17 mouse cellular contexts compared by ENCODE assay signal in the genomic region with DNA sequence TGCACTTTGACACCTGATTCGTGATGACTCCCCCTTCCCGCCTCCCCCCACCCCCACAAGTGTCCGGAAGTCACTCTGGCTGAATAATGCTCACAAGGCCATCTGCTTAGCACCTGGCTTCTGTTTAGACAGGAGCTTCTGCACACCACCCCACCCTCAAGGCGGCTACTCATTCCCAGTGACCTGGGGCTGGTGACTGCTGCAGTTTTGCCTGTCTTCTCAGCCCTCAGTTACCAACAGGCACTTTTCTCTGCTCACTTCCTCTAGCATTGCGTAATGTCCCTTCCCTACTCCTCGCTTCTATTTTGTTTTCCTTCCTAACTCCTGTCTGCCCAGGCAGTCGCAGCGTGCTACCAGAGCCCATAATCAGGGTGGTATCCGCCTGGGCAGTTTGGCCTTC. TPM values are rescaled to one million over a fixed set of nuclear protein-coding genes. Genes with fewer than 3 reads are reported as not detected.
DNase-seq lines count a peak whose midpoint lies in the region; ATAC-seq and TF ChIP-seq lines count a peak whose summit lies in the region.
"Had no signal": no experiment of that assay in that cellular context is flagged by ENCODE, and none has a peak within 500 bp of the region (broad histone marks: within the 10 kb centered on the region; RNA-seq: fewer than 3 reads in every experiment).

No protein-coding gene starts in this region.

- no peaks in the 10 kb centered on the region for H3K9me3 ChIP-seq in heart, embryonic 13.5 days
- H3K9me3 ChIP-seq in liver, embryonic 13.5 days (replicated peaks): no peaks in the 10 kb centered on the region
- no peaks in the 10 kb centered on the region for H3K9me3 ChIP-seq in limb, embryonic 10.5 days (replicated peaks)
- H3K9me3 ChIP-seq: embryonic facial prominence, embryonic 13.5 days; limb, embryonic 12.5 days had no signal

- no peaks in the 10 kb centered on the region; the same call in 1 of the 2 replicates for H3K27me3 ChIP-seq in heart, embryonic 13.5 days (replicated peaks)
- no peaks in the 10 kb centered on the region for H3K27me3 ChIP-seq in liver, embryonic 13.5 days
- no peaks in the 10 kb centered on the region for H3K27me3 ChIP-seq in small intestine, adult 2 months (ENCODE audit: control insufficient read depth, insufficient read depth, low read length)
- H3K27me3 ChIP-seq in limb, embryonic 10.5 days (ENCODE audit: low read depth, poor library complexity, severe bottlenecking): no peaks in the 10 kb centered on the region
- H3K27me3 ChIP-seq: embryonic facial prominence, embryonic 13.5 days; limb, embryonic 12.5 days had no signal

- ATAC-seq in heart, embryonic 13.5 days (ENCODE audit: extremely low read depth, insufficient number of reproducible peaks, low FRiP score, low TSS enrichment): no peak
- ATAC-seq in liver, embryonic 13.5 days (ENCODE audit: low read depth): no peak
- ATAC-seq: forebrain, postnatal 0 days; hindbrain, embryonic 16.5 days had no signal

- peaks cover 20% of the 10 kb centered on the region for H3K36me3 ChIP-seq in heart, embryonic 13.5 days
- peaks cover 21% of the 10 kb centered on the region for H3K36me3 ChIP-seq in liver, embryonic 13.5 days
- peaks cover 4% of the 10 kb centered on the region; the same call in 1 of the 2 replicates for H3K36me3 ChIP-seq in small intestine, adult 2 months (ENCODE audit: control insufficient read depth, insufficient read depth, low read length)
- peaks cover 30% of the 10 kb centered on the region for H3K36me3 ChIP-seq in limb, embryonic 10.5 days

- TF ChIP-seq CTCF in small intestine, adult 2 months (IDR thresholded peaks at IDR 0.05; ENCODE audit: extremely low read depth, insufficient read length, insufficient replicate concordance, low read depth, low read length): no peak

- no peak for TF ChIP-seq POLR2A in small intestine, adult 2 months (IDR thresholded peaks at IDR 0.05; ENCODE audit: low read depth, low read length)

- WGBS in heart, embryonic 13.5 days: 69% methylated on average over 9 of the region's 9 CpGs
- WGBS in liver, embryonic 13.5 days (ENCODE audit: insufficient replicate concordance): 45% methylated on average over 9 of the region's 9 CpGs
- WGBS in small intestine, adult 2 months: 51% methylated on average over 9 of the region's 9 CpGs
- 83% methylated on average over 9 of the region's 9 CpGs for WGBS in limb, embryonic 10.5 days

- DNase-seq in heart, adult 8-10 months (ENCODE audit: low spot score): no peak
- peak; percentile 9 for DNase-seq in lung, postnatal 25 days (ENCODE audit: low spot score)
- DNase-seq in lung, postnatal 14 days: no peak
- no peak for DNase-seq in liver, embryonic 13.5 days
- no peak for DNase-seq in spleen, postnatal 10 days (ENCODE audit: low spot score in 2 of 2)
- DNase-seq in limb, embryonic 10.5 days (ENCODE audit: low spot score): no peak
- DNase-seq: forebrain, postnatal 0 days; heart, postnatal 14 days; kidney, adult 18-20 months; kidney, postnatal 14 days; midbrain, embryonic 14.5 days; retina, postnatal 1 day had no signal

- no peak overlapping the region for H3K4me2 ChIP-seq in heart, embryonic 13.5 days
- H3K4me2 ChIP-seq in liver, embryonic 13.5 days: no peak overlapping the region
- H3K4me2 ChIP-seq: embryonic facial prominence, embryonic 13.5 days; limb, embryonic 12.5 days had no signal

- H3K9ac ChIP-seq in heart, embryonic 13.5 days: no peak overlapping the region
- H3K9ac ChIP-seq in liver, embryonic 13.5 days: no peak overlapping the region
- H3K9ac ChIP-seq: embryonic facial prominence, embryonic 13.5 days; forebrain, postnatal 0 days; limb, embryonic 12.5 days had no signal

- H3K4me1 ChIP-seq in heart, embryonic 13.5 days: peaks cover 9% of the 10 kb centered on the region
- H3K4me1 ChIP-seq in liver, embryonic 13.5 days (replicated peaks): peaks cover 32% of the 10 kb centered on the region
- peaks cover 13% of the 10 kb centered on the region; the same call in 1 of the 2 replicates for H3K4me1 ChIP-seq in small intestine, adult 2 months (ENCODE audit: control insufficient read depth, insufficient read depth, insufficient read length, low read length)
- peaks cover 4% of the 10 kb centered on the region; the same call in 1 of the 2 replicates for H3K4me1 ChIP-seq in limb, embryonic 10.5 days
- H3K4me1 ChIP-seq: limb, embryonic 12.5 days had no signal

- H3K4me3 ChIP-seq in heart, embryonic 13.5 days: no peak overlapping the region
- no peak overlapping the region for H3K4me3 ChIP-seq in liver, embryonic 13.5 days (replicated peaks)
- H3K4me3 ChIP-seq in small intestine, adult 2 months (ENCODE audit: low read depth, low read length): no peak overlapping the region
- no peak overlapping the region for H3K4me3 ChIP-seq in limb, embryonic 10.5 days
- H3K4me3 ChIP-seq: embryonic facial prominence, embryonic 13.5 days; limb, embryonic 12.5 days had no signal

- H3K27ac ChIP-seq in heart, embryonic 13.5 days (replicated peaks): peak overlapping the region; percentile 48
- 0 out of 2 replicates have a peak overlapping the region, but pooled peaks have one; percentile 13 for H3K27ac ChIP-seq in liver, embryonic 13.5 days
- H3K27ac ChIP-seq in small intestine, adult 2 months (ENCODE audit: insufficient read depth, low read depth, low read length): peak overlapping the region; percentile 20; the same call in 1 of the 2 replicates
- H3K27ac ChIP-seq in limb, embryonic 10.5 days: no peak overlapping the region
- H3K27ac ChIP-seq: embryonic facial prominence, embryonic 13.5 days; limb, embryonic 12.5 days had no signal

RNA-seq across cellular contexts. Expression of a gene that starts 4.7 kb away (rescaled TPM):
- 279 and 318 TPM in 2 replicates for polyA plus RNA-seq in heart, embryonic 13.5 days (2015; fragmentation: Nextera tagmentation; extraction: Ambion mirVana)
- total RNA-seq in heart, adult 8-10 months (2022): 100 to 1,000 TPM; 261 to 277 (median 272) TPM
- 184 and 217 TPM in 2 replicates for polyA plus RNA-seq in liver, embryonic 13.5 days (2015; fragmentation: Nextera tagmentation; extraction: Ambion mirVana)
- 69.3 and 132 TPM in 2 replicates for polyA plus RNA-seq in small intestine, adult 2 months (2012; rRNA removed)
- polyA plus RNA-seq in limb, embryonic 10.5 days (2016; fragmentation: Nextera tagmentation; extraction: Ambion mirVana): 517 and 533 TPM in 2 replicates

RNA-seq across cellular contexts. Expression of a gene that starts 38.6 kb away (rescaled TPM):
- 17.0 and 17.2 TPM in 2 replicates for polyA plus RNA-seq in heart, embryonic 13.5 days (2015; fragmentation: Nextera tagmentation; extraction: Ambion mirVana)
- 10 to 100 TPM; 26.2 to 27.8 (median 27.1) TPM for total RNA-seq in heart, adult 8-10 months (2022)
- polyA plus RNA-seq in liver, embryonic 13.5 days (2015; fragmentation: Nextera tagmentation; extraction: Ambion mirVana): 8.2 and 10.5 TPM in 2 replicates
- 57.4 and 104 TPM in 2 replicates for polyA plus RNA-seq in small intestine, adult 2 months (2012; rRNA removed)
- polyA plus RNA-seq in limb, embryonic 10.5 days (2016; fragmentation: Nextera tagmentation; extraction: Ambion mirVana): 6.2 and 7.6 TPM in 2 replicates

RNA-seq across cellular contexts. Expression of a gene that starts 43.4 kb away (rescaled TPM):
- polyA plus RNA-seq in heart, embryonic 13.5 days (2015; fragmentation: Nextera tagmentation; extraction: Ambion mirVana): 17.1 and 18.0 TPM in 2 replicates
- total RNA-seq in heart, adult 8-10 months (2022): 10 to 100 TPM; 10.6 to 11.4 (median 11.3) TPM
- polyA plus RNA-seq in liver, embryonic 13.5 days (2015; fragmentation: Nextera tagmentation; extraction: Ambion mirVana): 15.5 and 16.7 TPM in 2 replicates
- polyA plus RNA-seq in small intestine, adult 2 months (2012; rRNA removed): 30.4 and 31.0 TPM in 2 replicates
- 23.7 and 25.5 TPM in 2 replicates for polyA plus RNA-seq in limb, embryonic 10.5 days (2016; fragmentation: Nextera tagmentation; extraction: Ambion mirVana)
